Mouse (Mus musculus): Measurements from ENCODE around the gene Calcrl.

The Calcrl gene

DNA sequence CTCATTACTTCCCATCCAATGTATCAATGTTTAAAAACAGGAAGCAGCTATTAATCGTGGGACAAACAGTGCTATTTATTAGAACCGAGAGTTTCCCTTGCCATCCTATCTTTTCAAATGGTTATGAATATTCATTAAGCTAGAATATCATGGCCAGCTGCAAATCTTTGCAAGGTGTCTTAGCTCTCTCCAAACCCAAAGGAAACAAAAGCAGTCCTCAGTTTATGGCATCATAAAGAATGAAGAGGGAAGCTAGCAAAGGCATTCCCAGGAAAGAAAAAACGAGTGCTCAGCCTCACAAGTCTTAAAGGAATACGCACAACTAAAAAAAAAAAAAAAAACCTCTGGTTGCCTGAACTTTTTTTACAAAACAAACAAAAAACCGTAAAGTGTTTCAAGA lies 128.7 kb downstream of the Calcrl start:
- DNase-seq = no peak

DNA sequence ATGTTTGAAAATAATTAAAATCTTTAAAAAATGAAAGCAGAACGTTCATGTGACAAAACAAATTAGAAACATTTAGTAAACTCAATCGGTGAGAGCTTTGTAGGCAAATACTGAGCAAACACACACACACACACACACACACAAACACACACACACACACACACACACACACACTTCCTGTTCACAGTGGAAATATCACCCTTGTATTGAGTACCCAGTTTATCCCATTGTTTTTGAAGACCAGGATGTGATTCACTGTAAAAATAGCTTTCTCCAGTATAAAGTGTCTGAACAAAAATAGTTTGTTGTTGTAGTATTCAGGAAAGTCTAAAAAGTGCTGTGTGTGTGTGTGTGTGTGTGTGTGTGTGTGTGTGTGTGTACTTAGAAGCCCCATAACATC lies 130.1 kb downstream of the Calcrl start:
- DNase-seq = no peak

DNA sequence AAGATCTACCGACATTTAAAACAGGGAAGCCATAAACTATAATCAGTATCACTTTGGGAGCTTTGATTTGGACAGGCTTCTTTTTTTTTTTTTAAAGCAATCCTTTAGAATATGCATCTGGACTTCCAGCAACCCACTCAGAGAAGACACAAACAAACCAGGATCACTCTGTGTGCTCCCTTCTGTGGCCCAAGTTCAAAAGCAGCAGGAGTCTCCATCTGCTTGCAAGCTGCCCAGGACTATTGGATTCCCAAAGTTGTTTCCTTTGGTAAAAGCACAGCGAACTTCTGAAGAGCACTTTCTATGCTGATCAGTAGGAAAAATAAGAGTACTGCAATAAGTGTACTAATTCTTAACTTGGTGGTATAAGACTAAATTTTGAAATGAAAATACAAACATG lies 130.6 kb downstream of the Calcrl start:
- DNase-seq = no peak

DNA sequence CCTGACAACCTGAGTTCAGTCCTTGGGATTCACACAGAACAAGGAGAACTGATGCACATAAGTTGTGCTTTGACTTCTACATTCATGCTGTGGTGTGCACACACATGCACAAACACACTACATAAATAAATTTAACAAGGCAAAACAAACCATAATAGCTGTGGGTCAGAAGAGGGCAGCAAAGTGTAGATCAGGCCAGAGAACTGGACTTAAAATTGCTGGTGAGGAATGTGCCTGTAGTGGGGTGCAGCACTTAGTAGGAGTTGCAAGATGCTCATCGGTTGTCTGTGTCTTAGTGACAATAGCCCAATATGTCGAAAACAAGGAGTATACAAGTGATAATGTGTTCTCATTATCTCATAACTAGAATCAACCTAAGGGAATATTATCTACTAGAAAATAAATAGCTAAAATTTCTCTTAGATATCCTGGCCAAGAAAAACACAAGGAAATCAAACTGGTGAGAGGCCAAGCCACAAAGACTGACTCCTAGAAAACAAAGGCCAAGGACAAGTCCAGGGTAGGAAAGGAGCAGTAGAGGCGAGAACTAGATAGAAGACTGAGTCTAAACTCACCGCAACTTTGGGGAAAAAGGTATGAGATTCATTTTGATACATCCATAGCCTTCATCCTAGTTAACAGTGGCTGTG lies 132.7 kb downstream of the Calcrl start:
- DNase-seq = no peak

DNA sequence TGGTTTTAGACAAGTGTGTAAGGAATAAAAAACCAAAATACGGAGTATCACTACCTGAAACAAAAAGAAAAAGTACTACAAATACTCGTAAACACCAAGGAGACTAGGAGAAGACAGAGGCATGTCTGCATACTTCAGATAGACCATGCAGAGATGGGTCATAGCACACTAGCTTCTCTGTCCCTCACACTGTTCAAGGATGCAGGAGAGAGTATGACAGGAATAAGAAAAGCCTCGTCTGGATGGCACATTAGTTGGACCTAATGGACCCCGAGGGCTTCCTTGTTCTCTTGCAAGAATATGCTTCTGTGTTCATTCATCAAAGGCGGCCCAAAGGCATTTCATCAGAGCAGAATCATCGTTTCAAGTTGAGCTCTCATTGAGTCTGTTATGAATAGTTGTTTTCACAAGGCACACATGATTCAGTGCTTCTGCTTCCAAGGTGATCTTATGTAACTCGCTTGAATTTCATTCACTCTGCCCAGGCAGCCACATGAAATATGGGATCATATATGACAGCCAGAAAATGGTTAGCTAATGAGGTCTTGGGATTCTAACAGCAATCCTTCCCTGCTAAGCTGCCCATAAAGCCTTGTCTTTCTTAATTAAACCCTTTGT lies 136.2 kb downstream of the Calcrl start:
- DNase-seq = no peak
